Mouse (Mus musculus) gastrocnemius, postnatal 10 days (tissue): ENCODE data around the gene Opn4. TPM values are rescaled to one million over a fixed set of nuclear protein-coding genes. Genes with fewer than 3 reads are reported as not detected.

Experiments used
- DNase-seq: peaks from one replicate; pipeline ENCODE4 v3.0.0; 2021; ENCODE audit warnings: mixed read lengths
- long read RNA-seq, 2 experiments: library from polyadenylated mRNA; stranded (forward); transcript quantifications; one replicate each; pipeline ENCODE4 v2.0.0; 2021
- total RNA-seq, 2 experiments: library from RNA; stranded (reverse); gene quantifications; 2 replicates each; pipeline ENCODE4 v1.2.3; 2021

Opn4 gene
- not detected for total RNA-seq
- long read RNA-seq, experiment 1: 0 reads
- long read RNA-seq, experiment 2, partial matches to known transcripts: 0 of 1 reads
- long read RNA-seq, experiment 2, other reads (novel, unspliced or antisense): 1 of 1 reads

DNA sequence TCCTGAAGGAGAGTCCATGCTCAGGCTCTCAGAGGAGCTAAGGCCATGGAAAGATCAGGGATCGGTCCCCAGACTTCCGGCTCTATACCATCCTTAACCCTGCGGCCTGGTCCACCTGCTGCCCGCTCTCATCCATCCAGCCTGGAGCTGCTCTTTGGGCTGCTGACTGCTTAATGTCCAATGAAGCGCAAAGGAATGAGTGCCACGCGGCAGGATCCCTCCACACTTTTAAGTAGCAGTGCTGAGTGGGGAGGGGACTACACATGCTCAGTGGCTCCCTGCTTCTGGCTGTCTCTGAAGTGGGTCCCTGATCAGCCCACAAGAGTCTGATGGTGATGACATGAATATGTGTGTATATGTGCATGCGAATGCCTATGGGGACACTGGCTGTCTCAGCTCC, at the start of gene Opn4:
Opn4 (minus strand) TSS at position 202 of the 400 bp plus-strand sequence.
- DNase-seq: no peak

DNA sequence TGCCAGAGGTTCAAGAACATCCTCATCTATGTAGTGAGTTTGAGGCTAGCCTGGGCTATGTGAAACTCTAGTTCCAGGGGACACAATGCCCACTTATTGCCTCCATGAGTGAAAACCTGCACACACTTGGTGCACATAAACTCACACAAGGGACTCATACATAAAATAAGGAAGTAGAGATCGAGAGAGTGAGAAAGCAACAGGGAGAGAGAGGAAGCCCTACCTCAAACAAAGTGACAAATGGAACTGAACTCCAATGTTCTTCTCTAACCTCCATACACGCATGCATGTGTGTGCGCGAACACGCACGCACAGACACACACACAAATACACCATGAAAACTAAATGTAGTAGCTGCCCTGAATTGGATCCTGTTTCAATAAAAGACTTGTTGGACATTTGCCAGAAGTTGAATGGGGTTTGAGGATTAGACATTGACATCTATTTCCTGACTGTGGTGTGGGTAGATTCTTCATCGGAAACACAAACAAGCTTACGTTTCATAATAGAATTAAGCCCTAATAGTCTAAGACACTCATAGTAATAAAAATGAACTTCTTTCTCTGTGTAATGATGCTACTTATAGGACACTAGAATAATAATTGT, 48.0 kb upstream of the Opn4 start:
- no peak for DNase-seq

DNA sequence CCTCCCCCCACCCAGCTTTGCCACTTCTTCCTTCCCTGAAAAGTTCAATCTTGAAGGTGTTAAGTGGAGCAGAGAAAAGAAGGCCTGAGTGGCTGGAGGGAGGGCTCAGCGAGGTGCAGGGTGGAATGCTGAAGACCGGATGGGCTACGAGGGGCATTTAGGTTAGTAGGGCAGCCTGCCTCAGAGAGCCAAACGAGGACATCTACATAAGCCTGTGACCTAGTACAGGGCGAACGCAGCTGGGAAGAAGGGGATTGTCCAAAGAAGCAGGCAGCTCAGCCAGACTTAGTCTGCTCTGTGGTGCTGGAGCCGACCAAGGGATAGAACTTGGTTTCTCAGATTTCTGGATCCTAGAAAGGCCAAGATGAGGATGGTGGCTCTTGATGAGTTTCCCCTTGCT, 44.2 kb upstream of the Opn4 start:
- DNase-seq: no peak

DNA sequence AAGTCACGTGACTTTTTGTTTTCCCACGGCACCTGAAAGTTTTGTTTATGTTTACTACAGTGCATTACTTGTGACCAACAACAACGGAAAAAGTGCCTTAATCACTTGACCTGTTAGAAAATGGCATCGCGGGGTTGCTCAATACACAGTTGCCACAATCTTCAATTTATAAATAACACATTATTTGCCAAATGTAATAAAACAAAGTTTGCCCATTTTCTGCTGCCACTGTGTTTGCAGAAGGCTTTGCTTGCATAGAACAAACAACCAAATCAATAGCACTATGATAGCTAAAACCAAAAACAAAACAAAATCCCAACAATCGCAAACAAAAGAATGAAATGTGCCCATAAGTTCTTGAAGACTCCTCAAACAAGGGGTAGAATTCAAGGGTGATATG, 35.8 kb upstream of the Opn4 start:
- no peak for DNase-seq

DNA sequence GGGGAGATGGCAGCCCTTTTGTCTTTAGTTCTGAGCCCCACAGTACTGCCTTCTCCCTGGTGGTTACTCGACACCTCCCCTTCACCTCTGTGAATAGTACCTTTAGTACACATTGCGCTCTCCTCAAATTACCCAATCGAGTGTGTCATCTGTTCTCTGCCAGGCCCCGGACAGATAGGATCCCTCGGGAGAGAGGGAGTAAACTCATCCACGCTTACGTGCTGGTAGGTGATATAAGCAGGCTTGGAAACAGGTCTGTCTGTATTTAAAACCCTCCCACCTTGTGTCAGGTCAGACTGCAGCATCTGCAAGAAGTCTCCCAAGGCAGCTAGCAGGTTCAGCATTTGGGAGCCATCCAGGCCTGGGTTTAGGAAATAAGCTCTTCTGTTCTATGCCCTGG, 35.2 kb upstream of the Opn4 start:
- no peak for DNase-seq

DNA sequence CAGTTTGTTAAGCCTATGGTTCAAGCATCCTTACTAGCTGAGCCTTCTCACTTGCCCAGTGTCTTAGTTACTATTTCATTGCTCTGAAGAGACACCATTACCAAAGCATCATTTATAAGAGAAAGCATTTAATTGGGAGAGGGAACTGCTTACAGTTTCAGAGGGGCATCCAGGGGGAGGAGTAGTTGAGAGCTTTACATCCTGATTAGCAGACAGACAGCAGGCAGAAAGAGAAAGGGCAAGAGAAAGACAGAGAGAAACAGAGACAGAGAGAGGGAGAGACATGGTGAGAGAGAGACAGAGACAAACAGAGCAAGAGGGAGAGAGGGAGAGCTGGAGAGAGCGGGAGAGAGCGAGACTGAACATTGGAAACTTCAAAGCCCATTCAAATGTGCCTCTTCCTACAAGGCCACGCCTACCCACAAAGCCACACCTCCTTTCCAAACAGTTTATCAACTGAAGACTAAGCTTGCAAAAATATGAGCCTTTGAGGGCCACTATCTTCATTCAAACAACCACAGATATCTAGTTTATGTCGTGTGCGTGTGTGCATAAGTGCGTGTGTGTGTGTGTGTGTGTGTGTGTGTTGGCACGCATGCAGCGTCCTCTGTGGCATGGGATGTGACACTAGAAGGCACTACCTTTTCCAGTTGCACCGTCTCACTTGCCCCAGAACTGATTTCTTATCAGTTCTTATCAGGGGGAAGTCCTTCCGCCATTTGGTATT, 32.9 kb upstream of the Opn4 start:
- DNase-seq: no peak

DNA sequence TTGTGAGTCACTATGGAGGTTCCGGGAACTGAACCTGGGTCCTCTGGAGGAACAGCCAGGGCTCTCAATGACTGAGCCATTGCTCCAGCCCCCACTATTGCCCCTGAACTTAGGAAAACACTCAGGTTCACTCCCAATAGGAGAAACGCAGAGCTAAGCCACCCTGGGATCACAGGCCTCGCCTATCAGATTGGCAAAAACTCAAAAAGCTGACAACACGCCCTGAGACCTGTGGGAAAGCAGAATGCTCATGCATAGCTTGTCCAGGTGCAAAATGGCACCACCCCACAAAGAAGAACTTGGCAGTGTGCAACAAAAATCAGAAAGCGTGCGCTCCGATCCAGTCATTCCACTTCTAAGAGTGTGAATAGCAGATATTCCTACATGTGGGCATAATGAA, 26.9 kb upstream of the Opn4 start:
- DNase-seq: no peak

DNA sequence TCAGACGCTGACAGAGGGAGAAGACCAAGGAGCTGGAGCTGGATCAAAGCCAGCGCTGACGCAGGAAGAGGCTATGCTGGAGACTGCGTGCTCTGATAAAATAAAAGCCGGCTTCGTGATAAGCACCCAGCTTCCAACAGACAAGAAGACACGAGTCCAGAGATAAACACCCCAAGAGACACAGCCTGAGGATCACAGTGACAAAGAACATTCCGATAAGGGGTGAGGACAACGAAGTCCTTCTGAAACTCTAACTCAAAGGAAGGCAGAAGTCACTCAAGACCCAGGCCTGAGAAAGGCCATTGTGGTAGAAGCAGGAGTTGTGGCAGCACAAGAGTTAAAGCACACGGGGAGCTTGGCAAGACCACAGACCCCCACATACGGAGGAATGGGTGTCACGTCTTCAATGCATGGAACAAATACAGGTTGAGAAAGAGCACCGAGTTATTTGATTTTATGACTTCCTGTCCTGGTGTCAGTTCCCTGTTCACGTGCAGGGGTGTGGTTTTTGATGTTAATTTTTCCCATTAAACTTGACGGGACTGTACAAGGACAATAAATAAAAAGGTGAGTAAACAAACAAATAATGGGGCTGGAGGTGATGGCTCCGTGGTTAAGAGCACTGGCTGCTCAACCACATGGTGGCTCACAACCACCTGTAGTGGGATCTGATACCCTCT, 23.7 kb upstream of the Opn4 start:
- DNase-seq: no peak

DNA sequence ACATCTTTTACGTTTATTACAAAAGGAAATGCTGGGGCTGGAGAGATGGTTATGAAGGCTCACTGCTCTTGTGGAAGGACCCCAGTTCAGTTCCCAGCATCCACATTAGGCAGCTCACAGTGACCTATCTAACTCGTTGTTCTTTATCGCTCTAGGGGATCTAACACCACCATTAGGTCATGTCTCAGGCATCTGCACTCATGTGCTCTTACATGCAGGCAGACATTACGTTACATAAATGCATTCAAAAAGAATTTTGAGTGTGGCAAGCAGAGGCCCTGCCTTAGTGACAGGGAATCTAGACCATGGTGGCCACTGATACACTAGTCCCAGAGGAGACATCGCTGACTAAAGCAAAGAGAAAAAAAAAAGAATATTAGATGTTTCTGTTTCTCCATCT, 23.1 kb upstream of the Opn4 start:
- DNase-seq: no peak

DNA sequence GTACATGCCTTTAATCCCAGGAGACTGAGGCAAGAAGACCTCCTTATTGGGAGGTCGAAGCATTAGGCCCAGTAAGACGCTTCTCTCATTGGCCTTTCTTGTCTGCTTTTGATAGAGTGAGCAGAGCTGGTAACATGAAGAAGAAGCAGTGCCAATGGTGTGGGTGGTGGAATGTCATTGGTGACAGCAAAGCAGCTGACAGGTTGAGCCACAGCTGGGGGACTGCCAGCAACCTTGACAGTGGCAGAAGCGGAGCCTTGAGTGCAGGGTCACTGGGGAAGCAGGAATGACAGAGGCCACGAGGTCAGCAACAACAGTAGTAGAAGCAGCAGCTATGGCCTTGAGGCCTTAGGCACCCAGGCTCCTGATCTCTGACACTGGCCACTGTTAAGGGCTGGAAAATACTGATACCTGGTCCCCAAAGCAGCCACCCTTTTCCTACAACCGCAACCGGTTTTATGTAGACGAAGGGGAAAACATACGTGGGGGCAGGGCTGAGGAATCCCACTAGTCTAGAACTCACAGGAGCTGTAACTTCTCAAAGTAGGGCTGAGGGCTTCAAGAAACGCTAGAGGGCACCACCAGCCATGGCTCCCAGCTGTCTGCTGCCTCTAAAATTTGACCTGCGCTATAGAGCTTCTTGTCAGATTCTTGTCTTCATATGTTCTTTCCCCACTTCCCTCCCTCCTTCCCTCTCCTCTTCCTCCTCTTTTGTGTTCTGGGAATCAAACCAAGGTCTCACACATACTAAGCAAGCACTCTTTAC, 20.9 kb upstream of the Opn4 start:
- peak; percentile 35 for DNase-seq

DNA sequence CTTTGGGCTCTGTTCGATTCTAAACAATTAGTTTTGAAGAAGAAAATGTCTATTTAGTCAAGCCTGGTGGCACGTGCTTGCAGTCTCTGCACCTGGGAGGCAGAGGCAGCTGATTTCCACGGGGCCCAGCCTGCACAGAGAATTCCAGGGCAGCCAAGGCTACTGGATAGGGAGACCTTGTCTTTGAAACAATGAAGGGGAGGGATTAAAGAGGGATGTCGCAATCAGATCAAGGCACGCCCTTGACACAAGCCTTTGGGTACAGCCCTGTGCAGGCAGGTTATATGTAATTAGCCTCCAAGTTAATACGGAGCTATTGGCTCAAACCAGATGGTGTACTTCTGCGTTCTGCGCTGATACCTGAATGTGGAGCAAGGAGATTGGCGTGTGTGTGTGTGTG, 18.9 kb upstream of the Opn4 start:
- no peak for DNase-seq

DNA sequence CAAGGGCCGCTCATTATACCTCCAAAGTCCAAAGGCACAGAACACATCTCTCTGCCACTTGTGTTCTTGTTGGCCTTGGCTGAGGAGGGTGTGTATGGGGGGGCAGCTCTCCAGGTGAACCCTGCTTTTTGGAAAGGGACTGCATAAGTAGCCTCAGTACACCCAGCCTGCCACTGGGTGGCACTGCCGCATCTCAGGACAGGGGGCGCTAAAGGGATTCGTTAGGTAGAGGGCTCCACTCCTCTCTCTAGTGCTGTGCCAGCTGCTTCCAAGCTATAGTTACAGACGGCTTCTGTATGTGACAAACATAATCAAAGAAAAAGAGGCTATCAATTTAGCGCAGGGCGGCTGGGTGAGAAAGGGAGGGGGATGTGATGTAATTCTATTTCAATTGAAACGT, 16.9 kb upstream of the Opn4 start:
- peak; percentile 78 for DNase-seq

DNA sequence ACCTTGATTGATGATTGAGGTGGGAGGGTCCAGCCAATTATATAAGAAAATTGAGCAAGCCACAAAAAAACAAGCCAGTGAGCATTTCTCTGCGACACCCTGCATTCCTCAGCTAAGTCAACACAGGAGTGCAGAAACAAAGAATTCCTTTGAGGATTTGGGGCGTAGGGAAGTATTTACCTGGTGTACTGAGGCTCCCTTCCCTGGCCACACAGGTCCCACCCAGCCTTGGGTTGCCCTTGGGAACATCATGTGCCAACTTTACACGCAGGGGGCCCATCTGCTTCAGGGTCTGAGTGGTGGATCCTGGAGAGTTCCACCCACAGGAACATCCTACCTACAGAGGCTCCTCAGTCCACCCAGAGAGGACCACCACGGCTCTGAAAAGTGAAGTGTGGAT, 15.7 kb upstream of the Opn4 start:
- DNase-seq: no peak

DNA sequence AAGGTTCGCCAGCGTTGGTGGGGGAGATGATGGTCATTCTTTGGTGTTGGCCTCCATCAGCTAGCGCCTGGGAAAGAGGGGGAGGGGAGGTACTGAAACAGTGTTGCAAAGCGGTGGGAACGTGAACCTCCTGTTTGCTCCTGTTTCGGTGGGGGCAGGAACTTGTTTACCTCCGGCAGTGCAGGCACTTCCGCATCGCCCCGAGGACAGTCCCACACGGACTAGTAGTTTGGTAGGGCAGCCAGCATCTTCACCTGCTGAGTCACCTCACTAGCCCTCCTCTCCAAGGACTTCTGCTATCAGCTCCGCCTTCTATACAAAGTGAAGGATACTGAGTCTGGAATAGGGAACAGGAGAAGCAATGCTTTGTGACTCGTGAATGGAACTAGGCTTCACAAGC, 15.1 kb upstream of the Opn4 start:
- no peak for DNase-seq

DNA sequence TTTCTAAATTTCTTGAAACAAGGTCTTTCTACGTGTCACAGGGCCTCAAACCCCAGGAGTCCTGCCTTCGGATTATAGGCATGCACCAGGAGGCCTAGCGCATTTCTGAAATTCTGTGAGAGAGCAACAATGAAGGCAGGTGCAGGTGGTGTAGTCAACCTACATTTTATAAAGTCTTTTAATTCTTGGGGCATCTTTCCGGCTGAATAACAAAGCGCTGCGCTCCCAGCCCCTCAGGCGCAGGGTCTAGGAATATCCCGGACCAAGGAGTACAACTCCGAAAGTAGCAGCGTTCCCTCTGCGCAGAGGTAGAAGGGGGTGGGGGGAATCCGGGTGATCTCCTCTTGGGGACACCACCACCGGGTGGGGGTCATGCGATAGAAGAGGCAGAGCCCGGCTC, 14.6 kb upstream of the Opn4 start:
- no peak for DNase-seq

DNA sequence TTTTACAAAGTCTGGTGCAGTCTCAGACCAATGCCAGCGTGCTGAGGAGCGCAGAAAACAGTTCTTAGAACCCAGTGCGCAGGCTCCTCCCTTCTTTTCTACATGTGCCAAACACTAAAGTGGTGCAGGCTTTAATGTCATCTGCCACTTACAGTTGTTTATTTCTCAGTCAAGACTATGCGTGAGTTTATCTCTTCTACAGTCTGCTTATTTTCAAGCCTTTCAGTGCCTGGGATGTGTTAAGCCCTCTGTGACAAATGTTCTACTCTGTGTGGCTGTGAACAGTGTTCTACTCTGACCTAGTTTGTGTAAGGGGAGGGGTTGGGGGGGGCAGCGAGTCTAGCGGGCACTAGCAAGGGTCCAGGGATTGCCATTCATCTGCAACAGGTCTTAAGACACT, 13.6 kb upstream of the Opn4 start:
- no peak for DNase-seq

DNA sequence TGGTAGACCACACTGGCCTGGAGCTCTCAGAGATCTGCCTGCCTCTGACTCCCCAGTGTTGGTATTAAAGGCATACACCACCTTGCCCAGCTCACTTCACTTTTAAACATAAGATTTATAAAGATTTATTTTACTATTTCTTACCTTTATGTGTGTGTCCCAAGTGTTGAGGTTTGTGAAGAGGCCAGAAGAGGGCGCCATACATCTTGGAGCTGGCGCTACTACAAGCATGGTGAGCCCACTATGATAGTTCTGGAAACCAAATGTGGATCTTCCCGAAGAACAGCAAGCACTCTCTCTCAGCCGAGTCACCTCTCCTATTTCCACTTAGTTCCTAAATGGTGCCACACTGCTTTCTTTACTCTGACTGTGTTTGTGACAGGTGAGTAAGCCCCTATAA, 12.3 kb upstream of the Opn4 start:
- DNase-seq: no peak

DNA sequence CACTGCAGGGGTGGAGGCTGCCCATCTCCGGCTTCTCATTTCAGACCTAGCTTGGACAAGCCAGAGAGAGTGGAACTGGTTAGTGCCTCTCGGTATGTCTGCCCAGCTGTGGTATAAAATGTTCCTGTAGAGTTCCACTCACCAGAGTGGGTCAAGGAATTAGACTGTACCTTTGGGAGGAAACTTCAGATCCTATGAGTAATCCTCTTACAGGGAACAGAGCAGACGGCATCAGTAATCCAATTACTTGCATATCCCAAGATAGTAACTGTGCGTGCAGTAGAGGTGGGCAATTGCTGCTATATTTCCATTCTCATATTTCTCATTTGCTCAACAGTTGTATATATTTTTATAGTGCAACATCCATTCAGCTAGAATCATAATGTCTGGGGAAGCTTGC, 11.6 kb upstream of the Opn4 start:
- no peak for DNase-seq

DNA sequence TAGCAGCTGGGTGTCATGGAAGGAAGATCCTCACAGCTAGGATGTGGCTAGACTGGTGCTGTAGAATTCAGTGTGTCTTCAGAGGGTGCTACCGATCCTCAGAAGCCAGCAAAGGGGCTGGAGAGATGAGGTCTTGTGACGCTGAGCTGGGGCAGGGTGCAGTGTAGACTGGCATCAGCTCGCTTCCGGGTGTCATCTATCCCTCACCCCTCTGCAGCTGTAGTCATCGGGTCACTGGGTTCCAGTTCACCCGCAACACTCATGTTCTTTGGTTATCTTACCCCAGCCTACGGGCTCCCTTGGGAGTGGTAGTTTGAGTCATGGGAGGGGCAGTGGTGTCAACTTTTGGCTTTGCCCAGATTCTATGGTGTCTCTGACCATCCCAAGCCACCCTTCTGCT, 2.0 kb upstream of the Opn4 start:
- no peak for DNase-seq

DNA sequence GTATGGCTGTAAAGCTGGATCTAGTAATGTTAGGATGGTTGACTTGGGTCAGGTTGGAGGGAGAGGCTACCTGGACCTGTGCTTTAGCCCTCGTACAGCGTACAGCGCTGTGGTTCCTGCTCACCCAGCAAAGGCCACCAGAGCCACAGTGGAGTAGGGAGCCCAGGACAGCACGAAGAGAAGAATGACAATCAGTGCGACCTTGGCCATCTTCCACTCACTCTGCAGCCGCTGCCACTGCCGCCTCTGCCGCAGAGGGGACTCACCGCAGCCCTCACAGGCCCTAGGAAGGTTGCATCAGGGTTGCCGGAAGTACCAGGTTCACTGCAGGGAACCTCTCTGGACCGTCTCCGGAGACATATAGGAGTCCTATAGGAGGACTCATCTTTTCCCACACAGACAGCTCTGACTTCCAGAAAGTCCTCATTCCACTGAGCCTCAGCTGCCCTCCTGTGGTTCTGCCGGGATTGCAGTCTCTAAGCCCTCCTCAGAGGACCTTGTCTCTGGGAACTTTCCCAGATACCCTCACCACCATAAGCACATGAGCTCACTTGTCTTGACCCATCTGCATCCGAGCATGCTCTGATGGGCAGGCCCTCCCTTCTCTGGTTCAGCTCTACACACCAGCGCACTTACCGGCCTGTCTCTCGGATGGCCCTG, 4.2 kb downstream of the Opn4 start:
- no peak for DNase-seq

DNA sequence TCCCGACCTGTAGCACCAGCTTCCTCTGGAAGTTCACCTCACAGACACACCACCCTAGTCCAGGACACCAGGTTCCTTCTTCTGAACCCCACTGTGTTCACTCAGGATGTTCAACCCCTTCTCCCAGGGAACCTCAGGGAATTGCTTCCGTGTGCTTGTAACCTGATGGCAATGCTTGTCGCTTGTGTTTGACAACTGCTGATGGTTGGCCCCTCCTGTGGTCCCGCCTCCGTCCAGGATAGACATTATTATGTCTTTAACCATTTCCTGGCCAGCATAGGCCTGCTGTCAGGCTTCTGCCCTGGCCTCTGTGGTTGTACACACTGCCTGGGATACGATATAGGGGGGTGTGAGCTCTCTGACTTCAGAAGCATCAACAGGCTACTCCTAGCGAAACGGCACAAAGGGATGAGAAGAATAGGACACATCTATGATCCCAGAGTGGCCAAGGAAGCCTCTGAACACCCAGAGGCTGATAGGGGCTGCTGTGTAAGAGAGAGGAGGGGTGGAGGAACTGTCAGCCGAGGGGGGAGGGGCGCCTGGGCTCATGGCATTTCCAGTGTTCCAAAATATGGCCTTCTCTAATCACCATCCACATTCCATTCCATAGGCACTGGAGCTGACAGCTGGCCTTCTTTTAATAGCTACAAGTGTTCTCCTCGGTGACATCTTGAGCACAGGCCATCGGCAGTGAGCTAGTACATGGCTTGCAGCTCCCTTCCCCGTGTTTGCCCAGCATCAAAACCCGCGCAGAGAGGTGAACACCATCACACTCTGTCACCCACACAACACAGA, 8.0 kb downstream of the Opn4 start:
- DNase-seq: no peak
